Mouse (Mus musculus) neural tube, postnatal 0 days (tissue): ENCODE data around the gene Zfp746. TPM values are rescaled to one million over a fixed set of nuclear protein-coding genes. Genes with fewer than 3 reads are reported as not detected.

Source experiments
- microRNA-seq: library from miRNA; unstranded; fragments of <30 nt; microRNA quantifications from one replicate; pipeline ENCODE4, GENCODE M21; 2016
- polyA plus RNA-seq: library from polyadenylated mRNA; unstranded; fragments of >200 nt; fragmentation: Nextera tagmentation; extraction: Ambion mirVana; gene quantifications from 2 replicates; pipeline ENCODE4 v1.2.1, GENCODE M21; 2015

Gene Zfp746
- polyA plus RNA-seq, result 16.3 and 17.9 TPM in 2 replicates

GRCm38 (mm10) chr6:48086471-48086878 is at the start of gene Zfp746:
Gene Zfp746 (minus strand): TSS chr6:48086593.

GRCm38 (mm10) chr6:48048426-48049272 is 37.7 kb downstream of the Zfp746 start, which contains the start of gene Zfp777:
Gene Zfp777 (minus strand): TSS chr6:48048911.

Small RNAs within 50 kb of the gene (microRNA-seq; reads per million reads assigned to microRNA genes)
- gene Gm24563, result not detected

Other genes starting within 250 kb of the Zfp746 start
- gene Zfp282, start 209.4 kb downstream of the Zfp746 start, polyA plus RNA-seq, result 15.9 and 17.0 TPM in 2 replicates
- 10.8 and 12.1 TPM in 2 replicates for gene Zfp212, start 166.1 kb downstream of the Zfp746 start, polyA plus RNA-seq
- gene Zfp956, start 133.2 kb downstream of the Zfp746 start, polyA plus RNA-seq, result 20.8 and 27.3 TPM in 2 replicates
- gene Zfp777, start 37.7 kb downstream of the Zfp746 start, polyA plus RNA-seq, result 14.9 and 15.9 TPM in 2 replicates